Mouse (Mus musculus) heart, postnatal 14 days (tissue): ENCODE data around the gene Eci2. TPM values are rescaled to one million over a fixed set of nuclear protein-coding genes. Genes with fewer than 3 reads are reported as not detected.
"Not testable (repeated sequence)": the region's sequence is repeated elsewhere in the genome, so short reads cannot be mapped to it uniquely, and the experiment has no call there.

ENCODE experiments used
- DNase-seq, 2 experiments: peaks; one replicate each; pipeline ENCODE4 v3.0.0; 2021 to 2022
- intact Hi-C: fragments of 180-260 bp; cut with DNase I; formaldehyde crosslinking; loops from one replicate; pipeline ENCODE4 v1.15.1; 2025
- total RNA-seq, 2 experiments: library from RNA; stranded (reverse); gene quantifications; 2 replicates each; pipeline ENCODE4 v1.2.3; 2021

Eci2 gene
- total RNA-seq, 2 experiments from 2014 or later: 292 to 293 TPM

GRCm38 (mm10) chr13:34993983-34994811 is 32.7 kb downstream of the Eci2 start:
- DNase-seq: peak; percentile 95 to 97
- intact Hi-C loops: no loop called here

- DNase-seq: no peak
- intact Hi-C loops: no loop called here
Measured at GRCm38 (mm10) chr13:34993595-34993982, 33.3 kb downstream of the Eci2 start.

- DNase-seq: no peak
- intact Hi-C loops: no loop called here
Measured at GRCm38 (mm10) chr13:34993085-34993484, 33.8 kb downstream of the Eci2 start.

- intact Hi-C loops: no loop called here
- DNase-seq: no peak
Measured at GRCm38 (mm10) chr13:34991581-34992273, 35.2 kb downstream of the Eci2 start.

- intact Hi-C loops, DNase-seq: not testable (repeated sequence)
Measured at GRCm38 (mm10) chr13:34983479-34983878, 43.4 kb downstream of the Eci2 start.

GRCm38 (mm10) chr13:34978635-34979034 is 48.3 kb downstream of the Eci2 start:
- intact Hi-C loops: loop anchor here (5.0 kb wide), 1 partner anchor 81 kb away; no protein-coding TSS in a partner anchor
- DNase-seq: not testable (repeated sequence)

- no peak for DNase-seq
- intact Hi-C loops: loop anchor here (5.0 kb wide), 1 partner anchor 80 kb away; no protein-coding TSS in a partner anchor
Measured at GRCm38 (mm10) chr13:34977410-34977809, 49.5 kb downstream of the Eci2 start.

- DNase-seq: no peak
- intact Hi-C loops: loop anchor here (5.0 kb wide), 1 partner anchor 79 kb away; no protein-coding TSS in a partner anchor
Measured at GRCm38 (mm10) chr13:34976116-34976515, 50.8 kb downstream of the Eci2 start.

GRCm38 (mm10) chr13:34973770-34974169 is 53.1 kb downstream of the Eci2 start:
- intact Hi-C loops: loop anchor here (5.0 kb wide), 1 partner anchor 331 kb away; no protein-coding TSS in a partner anchor

GRCm38 (mm10) chr13:34973149-34973548 is 53.7 kb downstream of the Eci2 start:
- intact Hi-C loops: loop anchor here (5.0 kb wide), 1 partner anchor 331 kb away; no protein-coding TSS in a partner anchor
- no peak for DNase-seq

More at GRCm38 (mm10) chr13:34973770-34974169, 53.1 kb downstream of the Eci2 start:
- no peak for DNase-seq

- DNase-seq: not testable (repeated sequence)
- intact Hi-C loops: loop anchor here (5.0 kb wide), 1 partner anchor 330 kb away; no protein-coding TSS in a partner anchor
Measured at GRCm38 (mm10) chr13:34972456-34972855, 54.4 kb downstream of the Eci2 start.

GRCm38 (mm10) chr13:34965647-34966046 is 61.2 kb downstream of the Eci2 start:
- DNase-seq, intact Hi-C loops: not testable (repeated sequence)

- intact Hi-C loops: no loop called here
- DNase-seq: no peak
Measured at GRCm38 (mm10) chr13:34964866-34965265, 62.0 kb downstream of the Eci2 start.

GRCm38 (mm10) chr13:34964419-34964818 is 62.5 kb downstream of the Eci2 start:
- intact Hi-C loops: no loop called here
- no peak for DNase-seq

GRCm38 (mm10) chr13:34963511-34964397 is 63.1 kb downstream of the Eci2 start, which contains the start of gene Eci3:
TSS of gene Eci3 (minus strand) at chr13:34963810.
- intact Hi-C loops: no loop called here

GRCm38 (mm10) chr13:34960996-34961770 is 65.7 kb downstream of the Eci2 start:
- no peak for DNase-seq
- intact Hi-C loops: no loop called here

More at GRCm38 (mm10) chr13:34963511-34964397, 63.1 kb downstream of the Eci2 start, which contains the start of gene Eci3:
- DNase-seq: peak; percentile 20 to 28

- DNase-seq, intact Hi-C loops: not testable (repeated sequence)
Measured at GRCm38 (mm10) chr13:34958158-34958557, 68.7 kb downstream of the Eci2 start.

- no peak for DNase-seq
- intact Hi-C loops: no loop called here
Measured at GRCm38 (mm10) chr13:34956901-34957300, 70.0 kb downstream of the Eci2 start.

GRCm38 (mm10) chr13:34951437-34951836 is 75.5 kb downstream of the Eci2 start:
- intact Hi-C loops, DNase-seq: not testable (repeated sequence)
